Mouse (Mus musculus) urinary bladder, postnatal 14 days (tissue): ENCODE results near the gene Pf4.

Experiments used
- DNase-seq: peaks from one replicate; pipeline ENCODE4 v3.0.0; 2021; ENCODE audit warnings: low spot score

Gene Pf4

GRCm38 (mm10) chr5:90771880-90772653 lies at the start of gene Pf4:
Gene Pf4, plus strand, starts transcription at chr5:90772435.
- no peak for DNase-seq

DNA sequence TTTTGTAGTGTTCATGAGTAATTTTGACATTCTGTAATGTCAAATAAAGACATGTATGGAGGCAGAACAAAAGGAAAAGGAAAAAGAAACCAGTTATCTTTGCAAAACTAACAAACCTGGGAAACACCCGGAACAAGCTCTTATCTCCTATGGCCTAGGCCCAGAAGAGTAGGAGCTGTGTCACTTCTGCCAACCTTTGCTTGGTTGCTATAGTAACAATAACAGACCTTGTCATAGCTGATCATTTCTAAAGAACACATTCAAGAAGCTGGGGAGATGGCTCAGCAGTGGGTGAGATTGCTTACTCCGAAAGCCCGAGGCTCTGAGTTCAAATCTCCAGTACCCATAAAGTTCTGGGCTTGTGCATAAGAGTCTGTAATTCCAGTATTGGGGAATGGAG lies 49.6 kb upstream of the Pf4 start:
- no peak for DNase-seq

GRCm38 (mm10) chr5:90728254-90728653 lies 44.0 kb upstream of the Pf4 start:
- no peak for DNase-seq

GRCm38 (mm10) chr5:90731480-90731879 lies 40.8 kb upstream of the Pf4 start:
- no peak for DNase-seq

DNA sequence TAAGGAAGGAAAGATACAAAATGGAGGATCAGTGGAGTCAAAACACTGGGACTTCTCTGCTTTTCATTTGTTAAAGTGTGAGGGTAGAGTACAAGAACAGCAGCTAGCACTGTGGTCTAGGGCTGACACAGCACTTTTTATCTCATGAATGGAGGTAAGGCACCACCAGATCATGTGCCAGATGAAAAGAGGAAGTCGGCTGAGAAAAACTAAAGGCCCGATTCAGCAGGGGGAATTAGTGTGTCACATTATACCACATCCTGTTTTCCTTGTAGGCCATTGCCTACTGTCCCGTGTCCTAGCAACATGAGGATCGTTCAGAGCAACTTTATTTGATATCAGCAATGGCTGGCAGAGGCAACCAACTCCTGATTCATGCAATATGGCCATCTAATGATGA lies 30.2 kb upstream of the Pf4 start:
- no peak for DNase-seq

DNA sequence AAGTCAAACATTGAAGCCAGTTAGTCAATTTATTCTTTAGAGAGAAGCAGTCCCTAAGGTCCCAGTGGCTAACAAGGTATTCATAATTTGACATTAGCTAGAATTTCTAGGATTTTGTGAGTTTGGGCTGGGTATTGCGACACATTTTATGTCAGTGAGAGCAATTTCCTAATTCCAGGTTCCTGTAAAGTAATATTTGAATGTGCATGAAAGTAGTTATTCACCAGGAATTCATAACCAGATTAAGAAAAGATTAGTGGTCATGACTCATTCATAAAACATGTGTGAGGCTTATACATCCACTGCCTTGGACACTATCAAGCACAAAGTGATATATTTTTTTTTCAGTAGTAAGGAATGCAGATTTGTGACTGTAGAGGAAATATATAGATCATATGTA lies 18.3 kb upstream of the Pf4 start:
- no peak for DNase-seq

- DNase-seq, result no peak
Observed at GRCm38 (mm10) chr5:90758020-90758605, 14.1 kb upstream of the Pf4 start.

- no peak for DNase-seq
Observed at GRCm38 (mm10) chr5:90759077-90760065, 12.9 kb upstream of the Pf4 start, which contains the start of gene Cxcl5. Gene Cxcl5, plus strand, starts transcription at chr5:90759360.

GRCm38 (mm10) chr5:90760303-90760702 lies 11.9 kb upstream of the Pf4 start:
- DNase-seq, result no peak

DNA sequence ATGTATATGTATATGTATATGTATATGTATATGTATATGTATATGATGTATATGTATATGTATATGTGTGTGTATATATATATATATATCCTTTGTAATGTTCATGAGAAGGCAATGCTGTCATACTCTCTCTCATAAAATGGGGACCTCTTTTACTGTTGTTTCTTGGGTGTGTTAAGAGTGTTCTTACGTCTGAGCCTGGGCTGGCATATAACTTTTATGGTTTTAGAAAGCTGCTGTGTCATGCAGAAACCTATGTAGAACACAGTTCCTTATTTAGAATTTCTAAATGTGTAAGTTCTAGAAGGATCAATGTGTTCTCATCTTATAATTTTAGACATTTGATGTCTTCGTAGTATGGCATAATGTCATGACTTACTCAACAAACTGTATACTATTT lies 11.4 kb upstream of the Pf4 start:
- no peak for DNase-seq

DNA sequence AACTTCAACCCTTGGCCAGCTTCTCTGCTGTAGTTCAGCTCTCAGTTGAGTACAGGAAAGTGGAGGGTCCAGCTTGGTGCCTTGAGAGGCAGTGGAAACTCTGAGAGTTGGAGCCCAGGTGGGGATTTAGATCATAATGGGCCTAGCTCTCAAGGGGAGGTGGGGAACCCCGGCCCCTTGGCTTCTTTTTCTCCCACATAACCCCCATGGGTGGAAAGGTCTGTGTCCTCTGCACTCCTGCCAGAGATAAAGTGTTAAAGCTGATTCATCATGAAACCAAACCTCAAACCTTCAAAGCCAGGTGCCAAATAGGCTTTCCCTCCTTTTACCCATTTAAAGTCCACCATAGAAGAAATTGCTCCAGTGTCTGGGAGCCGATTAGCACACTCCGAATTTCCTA lies 10.4 kb upstream of the Pf4 start:
- no peak for DNase-seq

- no peak for DNase-seq
Observed at GRCm38 (mm10) chr5:90763912-90764665, 8.1 kb upstream of the Pf4 start.

DNA sequence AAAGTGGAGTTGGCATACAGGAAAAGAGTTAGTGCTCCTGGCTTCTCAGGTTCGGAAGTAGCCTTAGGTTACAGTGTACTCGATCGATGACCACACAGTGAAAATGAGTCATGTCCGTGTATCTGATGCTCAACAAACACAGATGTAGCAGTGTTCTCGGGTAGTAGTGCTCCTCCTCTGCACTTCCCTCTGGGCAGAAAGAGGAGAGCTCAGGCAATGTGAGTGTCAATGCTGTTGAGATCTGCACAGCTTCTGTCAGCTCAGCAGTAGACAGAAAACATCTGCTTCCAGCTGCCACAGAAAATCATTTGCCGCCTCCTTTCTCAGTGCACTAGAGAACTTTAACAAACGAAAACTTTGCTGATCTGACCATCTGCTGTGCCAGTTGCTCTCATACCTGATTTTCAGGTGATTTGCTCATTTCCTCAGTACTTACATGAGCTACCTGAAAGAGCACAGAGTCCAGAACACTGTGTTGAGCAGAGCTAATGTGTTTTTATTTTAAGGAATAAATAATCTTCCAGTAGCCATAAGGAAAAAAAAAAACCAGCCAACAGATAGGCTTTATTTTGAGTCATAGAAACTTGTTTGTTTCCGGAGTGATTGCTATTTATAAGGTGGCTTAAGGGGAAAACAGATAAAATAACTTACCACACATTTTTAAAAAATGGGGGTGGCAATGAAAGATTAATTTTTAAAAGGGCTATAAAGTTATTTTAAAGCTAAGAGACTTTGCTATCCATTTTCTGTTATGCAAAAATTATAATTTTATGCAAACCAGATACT lies 6.2 kb upstream of the Pf4 start:
- DNase-seq, result no peak

GRCm38 (mm10) chr5:90768218-90768617 lies 4.0 kb upstream of the Pf4 start, which contains the start of gene Ppbp:
Gene Ppbp, plus strand, starts transcription at chr5:90768518.
- no peak for DNase-seq

DNA sequence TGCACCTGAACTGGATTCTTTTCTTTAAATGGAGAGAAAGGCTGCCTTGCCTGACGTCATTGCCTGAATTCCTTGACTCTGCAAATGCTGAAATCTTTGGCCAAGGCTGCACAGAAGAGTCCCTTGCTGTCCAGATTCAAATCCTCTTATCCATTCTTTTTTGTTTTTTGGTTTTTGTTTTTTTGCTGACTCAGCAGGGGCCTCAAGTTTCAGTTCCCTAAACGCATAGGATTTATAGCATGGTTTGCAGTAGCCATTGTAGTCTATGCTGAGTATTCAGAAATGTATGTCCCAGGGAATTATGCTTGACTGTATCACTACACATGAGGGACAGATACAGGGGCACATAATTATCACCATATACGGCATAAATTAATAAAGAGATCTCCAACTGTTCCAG lies 866 bp upstream of the Pf4 start:
- DNase-seq, result no peak

DNA sequence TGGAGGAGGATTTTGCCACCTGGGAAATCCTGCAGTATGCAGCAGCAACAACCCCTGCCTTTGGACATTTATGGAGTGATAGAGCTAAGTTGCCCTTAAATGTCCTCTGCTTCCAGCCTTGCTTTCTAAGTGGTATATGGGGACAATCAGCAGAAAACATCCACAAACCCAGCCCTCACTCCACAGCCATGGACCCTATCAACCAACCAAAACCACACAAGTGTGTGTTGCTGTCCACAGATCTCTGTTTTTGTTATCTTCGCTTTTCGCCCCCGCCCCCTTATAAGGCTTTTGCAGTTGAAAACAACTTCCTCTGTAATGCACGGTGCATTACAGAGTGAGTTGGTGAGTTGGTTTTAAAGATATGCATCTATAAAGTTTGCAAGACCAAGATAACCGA lies 3.3 kb downstream of the Pf4 start:
- no peak for DNase-seq

GRCm38 (mm10) chr5:90777621-90778020 lies 5.4 kb downstream of the Pf4 start:
- DNase-seq, result no peak

DNA sequence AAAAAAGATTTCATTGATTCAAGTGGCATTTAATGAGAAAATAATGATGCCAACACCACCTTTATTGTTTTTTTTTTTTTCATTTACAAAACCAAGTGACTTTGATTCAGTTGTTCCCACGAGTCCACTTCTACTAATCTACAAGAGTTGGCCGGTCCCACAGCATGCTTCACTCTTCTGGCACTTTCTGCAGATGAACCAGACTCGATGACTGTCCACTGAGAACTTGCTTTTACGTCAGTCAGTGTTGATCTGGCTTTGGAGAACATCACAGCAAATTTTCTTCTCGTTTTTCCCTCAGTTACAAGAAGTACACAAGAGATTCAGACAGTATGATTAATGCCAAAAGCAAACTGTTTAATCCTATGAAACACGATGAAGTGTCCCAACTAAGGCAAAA lies 6.6 kb downstream of the Pf4 start:
- DNase-seq, result no peak

- DNase-seq, result no peak
Observed at GRCm38 (mm10) chr5:90783697-90784096, 11.5 kb downstream of the Pf4 start.

DNA sequence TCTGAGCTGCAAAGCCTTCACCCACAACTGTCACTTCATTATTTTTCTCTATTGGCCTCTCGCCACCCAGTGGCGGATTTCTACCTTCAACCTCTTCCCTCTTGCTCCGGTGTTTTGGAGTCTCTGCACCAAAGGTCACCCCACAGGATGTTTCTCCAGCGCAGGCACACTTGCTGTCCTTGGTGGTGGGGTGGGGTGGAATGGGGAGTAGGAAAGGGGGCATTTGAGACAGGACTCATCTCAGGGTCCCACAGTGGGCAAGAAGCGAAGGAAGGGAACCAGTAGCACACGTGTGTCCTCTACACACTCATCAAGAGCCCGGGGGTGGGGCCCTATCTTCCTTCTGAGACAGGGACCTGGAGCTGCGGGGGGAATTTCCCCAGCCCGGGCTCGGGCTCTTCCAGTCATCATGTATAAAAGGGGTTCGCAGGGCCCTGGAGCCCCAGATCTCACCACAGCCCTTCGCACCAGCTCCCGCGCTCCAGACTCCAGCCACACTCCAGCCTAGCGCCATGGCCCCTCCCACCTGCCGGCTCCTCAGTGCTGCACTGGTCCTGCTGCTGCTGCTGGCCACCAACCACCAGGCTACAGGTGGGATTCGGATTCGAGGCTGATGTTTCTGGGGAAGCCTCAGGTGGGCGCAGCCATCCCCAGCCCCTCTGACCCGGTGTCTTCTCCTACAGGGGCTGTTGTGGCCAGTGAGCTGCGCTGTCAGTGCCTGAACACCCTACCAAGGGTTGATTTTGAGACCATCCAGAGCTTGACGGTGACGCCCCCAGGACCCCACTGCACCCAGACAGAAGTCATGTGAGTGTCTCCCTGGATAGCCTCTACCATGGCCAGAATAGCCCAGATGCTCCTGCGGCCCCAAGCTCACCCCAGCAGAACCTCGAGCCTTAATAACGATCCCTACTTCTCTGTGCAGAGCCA lies 13.7 kb downstream of the Pf4 start, which contains the start of gene Cxcl3:
Gene Cxcl3 (plus strand): TSS at position 445 of the 930 bp plus-strand sequence.
- DNase-seq, result peak; percentile 51
